Mouse (Mus musculus) gastrocnemius, postnatal 25 days (tissue): ENCODE results near the gene Ubqln4. TPM values are rescaled to one million over a fixed set of nuclear protein-coding genes. Genes with fewer than 3 reads are reported as not detected.
"Not testable (repeated sequence)": the region's sequence is repeated elsewhere in the genome, so short reads cannot be mapped to it uniquely, and the experiment has no call there.

Experiments used
- DNase-seq: peaks from one replicate; pipeline ENCODE4 v3.0.0; 2022
- total RNA-seq, 2 experiments: library from RNA; stranded (reverse); gene quantifications; 1 replicate in 1 of 2; 2 replicates in 1 of 2; pipeline ENCODE4 v1.2.3; 2021

The Ubqln4 gene
- total RNA-seq, 2 experiments from 2014 or later = 59.6 to 67.2 TPM

- no peak for DNase-seq
Observed at GRCm38 (mm10) chr3:88566116-88566515, 12.6 kb downstream of the Ubqln4 start.

GRCm38 (mm10) chr3:88566536-88567061, 13.0 kb downstream of the Ubqln4 start:
- DNase-seq = no peak

GRCm38 (mm10) chr3:88567892-88568291, 14.3 kb downstream of the Ubqln4 start:
- no peak for DNase-seq

DNA sequence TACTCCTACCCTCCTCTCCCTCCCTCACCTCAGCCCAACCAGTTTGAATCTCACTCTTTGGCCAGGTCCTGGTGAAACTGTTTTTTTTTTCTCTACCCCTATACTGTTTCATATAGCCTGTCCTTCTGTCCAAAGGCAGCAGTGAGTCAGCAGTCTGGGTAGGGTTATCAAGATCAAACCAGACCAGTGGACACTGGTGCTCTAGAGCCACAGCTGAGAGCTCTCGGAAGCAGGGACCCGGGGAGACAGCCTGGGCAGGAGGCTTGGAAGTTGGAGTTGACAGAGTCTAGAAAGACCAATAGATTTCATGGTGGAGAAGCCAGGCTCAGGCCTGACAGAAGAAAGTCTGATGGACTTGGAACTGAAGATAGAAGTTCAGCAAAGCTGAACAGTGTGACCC, 15.1 kb downstream of the Ubqln4 start:
- DNase-seq = no peak

DNA sequence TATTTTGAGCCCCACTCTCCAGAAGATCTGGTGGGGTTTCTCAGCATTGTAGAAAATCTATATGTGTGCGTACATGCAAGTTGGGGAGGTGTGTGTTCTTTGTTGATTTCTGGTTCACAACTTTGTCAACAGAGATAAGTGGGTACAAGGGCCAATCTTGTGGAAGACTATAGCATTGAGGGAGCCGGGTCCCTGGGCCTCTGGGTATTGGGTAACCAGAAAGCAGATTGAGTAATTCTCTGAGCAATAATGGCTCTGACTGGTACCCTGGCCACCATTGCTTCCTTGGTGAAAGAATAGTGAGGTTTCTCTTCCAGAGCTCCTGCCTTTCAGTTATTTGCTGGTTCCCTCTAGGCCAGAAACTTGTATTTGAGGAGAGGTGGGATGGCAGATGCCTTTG, 15.5 kb downstream of the Ubqln4 start:
- no peak for DNase-seq

- no peak for DNase-seq
Observed at GRCm38 (mm10) chr3:88569694-88570093, 16.1 kb downstream of the Ubqln4 start.

- DNase-seq = no peak
Observed at GRCm38 (mm10) chr3:88570341-88570740, 16.8 kb downstream of the Ubqln4 start.

- no peak for DNase-seq
Observed at GRCm38 (mm10) chr3:88571856-88572255, 18.3 kb downstream of the Ubqln4 start.

- DNase-seq = no peak
Observed at GRCm38 (mm10) chr3:88572835-88573234, 19.3 kb downstream of the Ubqln4 start.

GRCm38 (mm10) chr3:88573810-88574209, 20.3 kb downstream of the Ubqln4 start:
- DNase-seq = no peak

- DNase-seq = no peak
Observed at GRCm38 (mm10) chr3:88575540-88575939, 22.0 kb downstream of the Ubqln4 start, which contains the start of gene Ssr2. Gene Ssr2 (plus strand): TSS chr3:88575876.

- not testable (repeated sequence) for DNase-seq
Observed at GRCm38 (mm10) chr3:88577846-88578245, 24.3 kb downstream of the Ubqln4 start.

DNA sequence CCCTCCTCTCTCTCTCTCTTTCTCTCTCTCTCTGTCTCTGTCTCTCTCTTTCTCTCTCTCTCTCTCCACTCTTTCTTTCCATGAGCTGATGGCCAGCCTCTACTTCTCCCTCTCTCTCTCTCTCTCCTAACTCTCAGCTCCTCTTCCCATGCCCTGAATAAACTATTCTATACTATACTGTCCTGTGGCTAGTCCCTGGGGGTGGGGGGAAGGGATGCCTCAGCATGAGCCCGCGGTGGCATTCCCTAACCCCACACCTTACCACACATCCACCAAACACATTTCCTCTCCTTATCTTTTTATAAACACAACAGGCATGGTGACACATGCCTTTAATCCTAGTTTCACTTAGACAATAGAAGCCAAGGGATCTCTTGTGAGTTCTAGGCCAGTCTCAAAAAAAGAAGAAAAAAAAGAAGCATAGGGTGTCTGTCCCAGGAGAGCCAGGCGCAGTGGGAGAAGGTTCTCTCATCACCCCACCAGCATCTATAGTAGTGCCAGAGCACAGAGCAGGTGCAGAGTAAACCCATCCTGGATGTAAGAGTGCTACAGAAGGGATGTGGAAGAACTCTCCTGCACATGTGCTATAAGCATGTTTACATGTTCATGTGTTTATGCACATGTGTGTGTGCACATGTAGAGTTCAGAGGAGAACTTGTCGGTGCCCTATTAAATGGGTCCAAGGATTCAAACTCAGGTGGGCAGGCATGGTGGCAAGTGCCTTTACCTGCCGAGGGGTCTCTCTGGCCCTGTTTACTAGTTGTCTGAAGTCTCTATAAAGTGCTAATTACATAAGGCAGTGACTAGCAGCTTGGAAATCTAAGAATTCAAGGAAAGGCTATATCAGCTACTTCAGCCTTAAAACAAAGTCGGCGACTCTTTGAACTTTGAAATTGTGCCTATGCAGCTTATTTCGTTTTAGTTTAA, 25.2 kb downstream of the Ubqln4 start:
- DNase-seq = no peak

DNA sequence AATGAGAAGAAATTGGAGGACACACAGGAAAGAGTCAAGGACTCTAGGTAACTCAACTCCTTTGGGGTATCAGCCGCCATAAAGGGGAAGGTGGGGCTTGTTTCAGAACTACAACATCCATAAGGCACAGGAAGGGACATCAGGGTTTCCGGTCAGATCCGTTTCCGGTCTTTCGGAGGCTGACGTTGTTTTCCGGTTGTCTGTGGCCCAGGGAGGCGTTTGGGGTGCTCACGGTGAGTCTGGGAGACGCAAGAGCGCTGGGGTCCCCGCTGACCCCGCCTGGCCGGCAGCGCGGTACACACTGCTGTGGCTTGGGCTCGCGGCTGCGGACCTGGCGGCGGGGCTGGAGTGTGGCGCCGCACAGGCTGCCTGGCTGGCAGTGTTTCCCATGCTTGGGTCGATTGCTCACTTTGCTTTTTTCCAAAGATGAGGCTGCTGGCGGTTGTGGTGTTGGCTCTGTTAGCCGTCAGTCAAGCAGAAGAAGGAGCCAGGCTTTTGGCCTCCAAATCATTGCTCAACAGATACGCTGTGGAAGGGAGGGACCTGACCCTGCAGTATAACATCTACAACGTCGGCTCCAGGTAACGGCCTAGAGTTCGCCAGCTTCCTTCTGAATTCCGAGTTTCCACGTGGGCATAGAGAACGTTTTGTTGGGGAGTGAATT, 26.0 kb downstream of the Ubqln4 start:
- DNase-seq = peak; percentile 79

DNA sequence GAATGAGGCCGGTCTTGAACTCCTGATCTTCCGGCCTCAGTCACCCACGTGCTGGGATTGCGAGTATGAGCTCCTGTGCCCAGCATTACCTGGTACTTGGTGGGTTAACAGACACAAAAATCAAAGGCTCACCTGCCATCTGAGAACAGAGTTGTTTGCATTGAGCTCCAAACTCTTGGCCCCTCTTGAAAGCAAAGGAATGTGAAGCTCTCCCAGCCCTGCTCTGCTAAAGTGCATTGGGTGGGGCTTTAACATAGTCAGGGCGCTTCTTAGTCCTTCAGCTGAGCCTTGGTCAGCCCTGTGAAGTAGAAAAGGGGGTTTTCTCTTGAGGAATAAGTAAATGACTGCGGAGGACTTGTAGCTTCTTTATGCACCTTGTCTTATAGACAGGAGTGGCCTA, 32.2 kb downstream of the Ubqln4 start:
- DNase-seq = no peak

- DNase-seq = no peak
Observed at GRCm38 (mm10) chr3:88586640-88587039, 33.1 kb downstream of the Ubqln4 start.

GRCm38 (mm10) chr3:88590246-88590645, 36.7 kb downstream of the Ubqln4 start:
- no peak for DNase-seq

DNA sequence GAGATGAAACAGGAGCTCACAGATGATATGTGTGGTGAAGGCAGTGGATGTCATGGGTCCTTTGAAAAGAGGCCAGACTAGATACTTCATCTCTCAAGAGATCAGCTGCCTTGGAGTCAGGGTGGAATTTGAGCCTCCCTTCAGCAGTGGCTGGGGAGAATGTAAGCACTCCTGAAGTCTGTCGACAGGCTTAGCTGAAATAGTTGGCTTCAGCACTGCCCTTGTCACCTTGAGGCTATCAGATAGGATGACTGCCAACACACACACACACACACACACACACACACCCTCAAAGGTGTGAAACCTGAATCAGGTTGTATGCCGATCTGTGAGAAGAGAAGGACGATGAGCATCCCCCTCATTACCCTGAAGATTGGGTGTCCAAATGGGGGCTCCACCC, 37.5 kb downstream of the Ubqln4 start:
- no peak for DNase-seq

- no peak for DNase-seq
Observed at GRCm38 (mm10) chr3:88591950-88592731, 38.6 kb downstream of the Ubqln4 start.

GRCm38 (mm10) chr3:88592942-88593576, 39.5 kb downstream of the Ubqln4 start:
- no peak for DNase-seq

DNA sequence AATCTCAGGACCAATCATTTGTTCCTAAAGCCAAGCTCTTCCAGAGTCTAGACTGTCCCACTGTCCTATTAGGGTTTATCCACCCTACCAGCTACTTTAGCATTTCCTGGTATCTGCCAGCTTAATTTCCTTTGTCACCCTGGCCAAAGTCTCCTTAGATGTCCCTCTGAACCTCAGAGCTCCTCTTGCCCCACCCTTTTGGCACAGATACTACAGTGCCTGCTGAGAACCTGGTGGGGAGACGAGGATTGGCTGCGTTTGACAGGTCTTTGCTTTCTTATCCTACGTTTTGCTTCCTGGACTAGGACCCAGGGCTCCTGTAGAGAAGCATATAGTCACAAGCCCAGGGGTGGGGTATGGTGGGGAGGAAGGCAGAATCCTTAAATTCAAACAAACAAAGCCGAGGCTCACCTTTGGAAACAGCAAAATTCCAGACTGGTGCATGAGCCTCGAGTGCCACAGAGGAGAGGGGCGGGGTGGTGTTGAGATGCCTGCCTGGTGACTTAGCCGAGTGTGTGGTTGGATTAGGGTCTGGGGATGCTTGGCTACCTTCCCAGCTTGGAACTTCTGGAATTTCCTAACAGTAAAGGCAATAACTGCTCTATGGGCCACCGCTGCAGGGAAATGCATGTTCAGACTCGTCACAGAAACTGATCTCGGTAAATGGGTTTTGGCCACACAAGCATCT, 40.5 kb downstream of the Ubqln4 start:
- no peak for DNase-seq
